Mouse (Mus musculus): ENCODE measurements around the gene Fryl. TPM values are rescaled to one million over a fixed set of nuclear protein-coding genes. Genes with fewer than 3 reads are reported as not detected.

Fryl gene
- polyA plus RNA-seq, 1 experiment: 72.3 TPM

GRCm38 (mm10) chr5:73279732-73280566, 23.5 kb upstream of the Fryl start:
- TF ChIP-seq POLR2A (IDR thresholded peaks at IDR 0.05; ENCODE audit: low read depth, low read length) (no peak), CTCF (IDR thresholded peaks at IDR 0.05; ENCODE audit: extremely low read depth, insufficient read depth, insufficient read length, insufficient replicate concordance) (no peak)
- 86% methylated on average over 4 of the region's 4 CpGs for WGBS
- peak overlapping the region; percentile 35; the same call in 1 of the 2 replicates for H3K27ac ChIP-seq (ENCODE audit: insufficient read depth, low read length)
- H3K4me3 ChIP-seq (ENCODE audit: extremely low read depth, insufficient read depth, insufficient read length): no peak overlapping the region
- H3K4me1 ChIP-seq (ENCODE audit: control insufficient read depth, insufficient read depth, insufficient read length): no peaks in the 10 kb centered on the region
- no peaks in the 10 kb centered on the region for H3K36me3 ChIP-seq (ENCODE audit: control insufficient read depth, insufficient read depth, low read length)
- H3K27me3 ChIP-seq (ENCODE audit: control insufficient read depth, insufficient read depth, low read length): no peaks in the 10 kb centered on the region
- DNase-seq (ENCODE audit: low read depth in 1 of 2, low spot score in 2 of 2): no peak

DNA sequence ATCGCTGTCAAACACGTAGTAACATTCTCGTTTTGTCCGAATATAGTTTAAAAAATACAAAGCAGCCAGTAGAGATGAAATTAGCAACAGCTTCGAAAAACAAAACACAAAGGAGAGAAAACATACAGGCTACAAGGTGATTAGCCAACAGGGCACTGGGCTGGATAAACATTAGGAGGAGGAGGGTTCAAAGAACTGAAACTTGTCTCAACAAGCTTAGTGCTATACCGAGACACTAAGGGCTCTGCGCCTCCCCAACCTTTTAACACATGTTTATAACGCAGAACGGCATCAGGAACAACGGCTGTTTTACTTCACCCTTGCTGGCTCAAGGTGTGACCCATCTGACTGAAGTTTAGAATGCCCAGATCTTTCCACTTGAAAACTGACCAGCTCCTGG, 22.8 kb upstream of the Fryl start:
- Histone ChIP-seq H3K27ac (ENCODE audit: insufficient read depth, low read length) (peak overlapping the region; percentile 32; the same call in 1 of the 2 replicates), H3K27me3 (ENCODE audit: control insufficient read depth, insufficient read depth, low read length) (no peaks in the 10 kb centered on the region), H3K4me1 (ENCODE audit: control insufficient read depth, insufficient read depth, insufficient read length) (no peaks in the 10 kb centered on the region), H3K36me3 (ENCODE audit: control insufficient read depth, insufficient read depth, low read length) (no peaks in the 10 kb centered on the region), H3K4me3 (ENCODE audit: extremely low read depth, insufficient read depth, insufficient read length) (no peak overlapping the region)
- no peak for DNase-seq (ENCODE audit: low read depth in 1 of 2, low spot score in 2 of 2)
- 94% methylated on average over 10 of the region's 10 CpGs for WGBS
- TF ChIP-seq POLR2A (IDR thresholded peaks at IDR 0.05; ENCODE audit: low read depth, low read length): no peak
- no peak for TF ChIP-seq CTCF (IDR thresholded peaks at IDR 0.05; ENCODE audit: extremely low read depth, insufficient read depth, insufficient read length, insufficient replicate concordance)

- 81% methylated on average over 2 of the region's 2 CpGs for WGBS
- no peak overlapping the region for H3K27ac ChIP-seq (ENCODE audit: insufficient read depth, low read length)
Measured at GRCm38 (mm10) chr5:73274941-73275340, 18.5 kb upstream of the Fryl start.

DNA sequence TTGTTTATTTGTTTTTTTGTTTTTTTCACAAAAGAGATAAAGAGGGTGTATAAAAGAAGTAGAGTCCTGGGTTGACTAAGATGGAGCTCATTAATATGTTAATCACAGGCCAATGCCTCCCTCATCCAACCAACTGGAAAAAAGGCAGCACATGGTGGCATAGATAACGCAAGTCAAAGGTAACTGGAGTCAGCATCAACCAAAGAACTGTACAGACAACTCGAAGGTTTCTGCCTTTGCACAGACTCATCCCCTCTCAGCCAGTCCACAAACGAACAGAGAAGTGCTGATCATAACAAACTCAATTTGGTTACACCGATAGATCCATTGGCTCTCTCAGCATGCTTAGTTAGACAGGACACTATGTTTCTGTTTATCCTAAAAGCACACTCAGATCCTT, 16.8 kb upstream of the Fryl start:
- Histone ChIP-seq H3K27me3 (ENCODE audit: control insufficient read depth, insufficient read depth, low read length) (no peaks in the 10 kb centered on the region), H3K4me1 (ENCODE audit: control insufficient read depth, insufficient read depth, insufficient read length) (no peaks in the 10 kb centered on the region), H3K27ac (ENCODE audit: insufficient read depth, low read length) (no peak overlapping the region), H3K4me3 (ENCODE audit: extremely low read depth, insufficient read depth, insufficient read length) (no peak overlapping the region), H3K36me3 (ENCODE audit: control insufficient read depth, insufficient read depth, low read length) (no peaks in the 10 kb centered on the region)
- TF ChIP-seq CTCF (IDR thresholded peaks at IDR 0.05; ENCODE audit: extremely low read depth, insufficient read depth, insufficient read length, insufficient replicate concordance) (no peak), POLR2A (IDR thresholded peaks at IDR 0.05; ENCODE audit: low read depth, low read length) (no peak)
- DNase-seq (ENCODE audit: low read depth in 1 of 2, low spot score in 2 of 2): no peak
- WGBS: 83% methylated on average over 4 of the region's 4 CpGs

More at GRCm38 (mm10) chr5:73274941-73275340, 18.5 kb upstream of the Fryl start:
- TF ChIP-seq POLR2A (IDR thresholded peaks at IDR 0.05; ENCODE audit: low read depth, low read length) (no peak), CTCF (IDR thresholded peaks at IDR 0.05; ENCODE audit: extremely low read depth, insufficient read depth, insufficient read length, insufficient replicate concordance) (no peak)
- no peaks in the 10 kb centered on the region for H3K36me3 ChIP-seq (ENCODE audit: control insufficient read depth, insufficient read depth, low read length)
- H3K4me1 ChIP-seq (ENCODE audit: control insufficient read depth, insufficient read depth, insufficient read length): no peaks in the 10 kb centered on the region
- H3K4me3 ChIP-seq (ENCODE audit: extremely low read depth, insufficient read depth, insufficient read length): no peak overlapping the region
- no peak for DNase-seq (ENCODE audit: low read depth in 1 of 2, low spot score in 2 of 2)
- H3K27me3 ChIP-seq (ENCODE audit: control insufficient read depth, insufficient read depth, low read length): no peaks in the 10 kb centered on the region

DNA sequence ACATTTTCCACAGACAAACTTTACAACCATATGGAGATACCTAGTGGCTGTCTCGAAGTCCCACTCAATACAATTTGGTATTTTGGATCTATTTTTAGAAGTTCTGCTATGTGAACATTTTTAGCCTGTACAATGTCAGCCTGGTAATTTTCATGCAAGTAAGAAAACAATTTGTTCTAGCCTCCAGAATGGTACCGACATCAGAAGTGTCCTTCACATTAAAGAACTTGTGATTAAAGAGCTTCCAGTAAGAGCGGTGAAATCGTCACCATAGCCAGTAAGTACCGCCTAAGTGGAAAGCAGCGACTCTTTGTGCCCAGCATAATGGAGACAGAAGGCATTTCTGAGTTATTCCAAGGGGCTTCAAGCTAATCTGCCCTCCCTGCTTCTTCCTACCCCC, 14.2 kb upstream of the Fryl start:
- Histone ChIP-seq H3K4me1 (ENCODE audit: control insufficient read depth, insufficient read depth, insufficient read length) (no peaks in the 10 kb centered on the region), H3K36me3 (ENCODE audit: control insufficient read depth, insufficient read depth, low read length) (no peaks in the 10 kb centered on the region), H3K27ac (ENCODE audit: insufficient read depth, low read length) (no peak overlapping the region), H3K4me3 (ENCODE audit: extremely low read depth, insufficient read depth, insufficient read length) (no peak overlapping the region), H3K27me3 (ENCODE audit: control insufficient read depth, insufficient read depth, low read length) (no peaks in the 10 kb centered on the region)
- TF ChIP-seq CTCF (IDR thresholded peaks at IDR 0.05; ENCODE audit: extremely low read depth, insufficient read depth, insufficient read length, insufficient replicate concordance) (no peak), POLR2A (IDR thresholded peaks at IDR 0.05; ENCODE audit: low read depth, low read length) (no peak)
- 76% methylated on average over 6 of the region's 6 CpGs for WGBS
- no peak for DNase-seq (ENCODE audit: low read depth in 1 of 2, low spot score in 2 of 2)

GRCm38 (mm10) chr5:73268636-73269213, 12.3 kb upstream of the Fryl start:
- Histone ChIP-seq H3K27ac (ENCODE audit: insufficient read depth, low read length) (no peak overlapping the region), H3K27me3 (ENCODE audit: control insufficient read depth, insufficient read depth, low read length) (no peaks in the 10 kb centered on the region), H3K4me1 (ENCODE audit: control insufficient read depth, insufficient read depth, insufficient read length) (no peaks in the 10 kb centered on the region), H3K4me3 (ENCODE audit: extremely low read depth, insufficient read depth, insufficient read length) (no peak overlapping the region), H3K36me3 (ENCODE audit: control insufficient read depth, insufficient read depth, low read length) (no peaks in the 10 kb centered on the region)
- WGBS: 88% methylated on average over 11 of the region's 11 CpGs
- TF ChIP-seq POLR2A (IDR thresholded peaks at IDR 0.05; ENCODE audit: low read depth, low read length) (no peak), CTCF (IDR thresholded peaks at IDR 0.05; ENCODE audit: extremely low read depth, insufficient read depth, insufficient read length, insufficient replicate concordance) (no peak)
- no peak for DNase-seq (ENCODE audit: low read depth in 1 of 2, low spot score in 2 of 2)

- Histone ChIP-seq H3K36me3 (ENCODE audit: control insufficient read depth, insufficient read depth, low read length) (no peaks in the 10 kb centered on the region), H3K27me3 (ENCODE audit: control insufficient read depth, insufficient read depth, low read length) (no peaks in the 10 kb centered on the region), H3K4me1 (ENCODE audit: control insufficient read depth, insufficient read depth, insufficient read length) (no peaks in the 10 kb centered on the region), H3K4me3 (ENCODE audit: extremely low read depth, insufficient read depth, insufficient read length) (no peak overlapping the region), H3K27ac (ENCODE audit: insufficient read depth, low read length) (peak overlapping the region; percentile 40)
- DNase-seq (ENCODE audit: low read depth in 1 of 2, low spot score in 2 of 2): peak; percentile 62 to 83
- no peak for TF ChIP-seq POLR2A (IDR thresholded peaks at IDR 0.05; ENCODE audit: low read depth, low read length)
- 33% methylated on average over 5 of the region's 5 CpGs for WGBS
Measured at GRCm38 (mm10) chr5:73265460-73265859, 9.0 kb upstream of the Fryl start.

Data from spleen, adult 2 months (tissue).